Mouse (Mus musculus): ENCODE data around the gene Cops3.
"Not testable (repeated sequence)": the region's sequence is repeated elsewhere in the genome, so short reads cannot be mapped to it uniquely, and the experiment has no call there.

Gene Cops3

DNA sequence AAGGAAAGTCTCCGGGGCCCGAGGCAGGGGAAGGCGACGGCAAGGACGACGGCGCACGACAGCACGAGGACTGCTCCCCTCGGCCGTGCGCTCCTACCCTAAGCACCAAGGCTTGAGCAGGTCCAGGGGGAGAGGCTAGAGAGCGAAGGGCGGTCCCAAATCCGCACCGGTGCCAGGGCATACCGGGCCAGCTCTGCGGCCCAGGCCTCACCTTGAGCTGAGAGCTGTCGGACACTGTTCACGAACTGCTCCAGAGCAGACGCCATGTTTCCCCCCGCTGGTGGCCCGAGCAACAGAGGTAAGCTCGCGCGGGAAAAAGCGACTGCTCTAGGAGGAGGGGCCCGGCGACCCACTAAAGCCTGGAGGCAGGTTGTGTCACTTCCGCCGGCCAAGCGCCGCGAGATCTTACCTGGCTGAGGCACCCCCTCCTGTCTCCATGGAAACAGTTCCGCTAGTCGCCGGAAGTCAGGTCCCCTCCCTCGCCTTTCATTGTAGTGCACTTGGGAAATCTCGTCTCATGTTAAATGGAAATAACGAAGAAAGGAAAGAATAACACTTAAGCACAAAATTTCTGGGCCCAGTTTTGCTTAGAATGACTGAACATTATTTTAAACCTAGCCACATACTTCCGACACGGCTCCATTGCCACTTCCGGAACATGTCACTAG lies at the start of gene Cops3:
Cops3 (minus strand) TSS at position 380 of the 668 bp plus-strand sequence.
- peak; percentile 83 to 88 for DNase-seq (ENCODE audit: low spot score in 2 of 2)

DNA sequence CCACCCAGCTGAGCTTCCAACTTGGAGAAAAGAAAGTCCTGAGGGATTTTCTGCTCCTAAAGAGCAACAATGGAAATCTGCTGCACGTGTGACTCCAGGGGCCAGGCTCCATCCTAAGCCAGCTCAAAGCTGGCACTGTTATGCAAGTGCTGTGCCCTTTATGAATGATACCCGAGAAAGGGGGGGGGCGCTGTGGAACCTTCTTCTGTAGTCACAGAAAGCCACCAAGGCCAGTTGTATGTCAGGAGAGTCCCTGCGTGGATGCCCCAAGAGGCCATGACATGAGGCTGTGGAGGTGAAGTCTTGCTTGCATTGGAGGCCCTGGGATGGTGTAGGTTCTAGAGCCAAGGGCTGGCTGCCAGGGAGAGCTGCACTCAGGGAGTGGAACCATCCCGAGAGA lies 48.5 kb upstream of the Cops3 start:
- no peak for DNase-seq (ENCODE audit: low spot score in 2 of 2)

DNA sequence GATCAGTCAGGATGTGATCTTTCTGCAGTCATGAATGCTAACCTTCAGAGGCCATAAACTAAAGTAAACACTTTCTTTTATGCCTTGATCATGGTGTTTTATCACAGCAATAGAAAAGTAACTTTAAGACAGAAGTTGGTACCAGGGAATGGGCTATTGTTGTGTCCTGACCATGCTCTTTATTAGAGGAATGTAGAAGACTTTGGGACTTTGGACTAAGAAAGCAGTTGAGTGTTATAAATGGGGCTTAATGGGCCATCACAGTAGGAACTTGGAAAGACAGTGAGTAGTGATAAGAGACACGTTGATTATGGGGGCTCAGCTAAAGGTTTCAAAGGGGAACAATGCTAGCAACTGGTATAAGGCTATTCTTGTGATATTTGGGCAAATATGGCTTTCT lies 47.3 kb upstream of the Cops3 start:
- DNase-seq (ENCODE audit: low spot score in 2 of 2) = no peak

DNA sequence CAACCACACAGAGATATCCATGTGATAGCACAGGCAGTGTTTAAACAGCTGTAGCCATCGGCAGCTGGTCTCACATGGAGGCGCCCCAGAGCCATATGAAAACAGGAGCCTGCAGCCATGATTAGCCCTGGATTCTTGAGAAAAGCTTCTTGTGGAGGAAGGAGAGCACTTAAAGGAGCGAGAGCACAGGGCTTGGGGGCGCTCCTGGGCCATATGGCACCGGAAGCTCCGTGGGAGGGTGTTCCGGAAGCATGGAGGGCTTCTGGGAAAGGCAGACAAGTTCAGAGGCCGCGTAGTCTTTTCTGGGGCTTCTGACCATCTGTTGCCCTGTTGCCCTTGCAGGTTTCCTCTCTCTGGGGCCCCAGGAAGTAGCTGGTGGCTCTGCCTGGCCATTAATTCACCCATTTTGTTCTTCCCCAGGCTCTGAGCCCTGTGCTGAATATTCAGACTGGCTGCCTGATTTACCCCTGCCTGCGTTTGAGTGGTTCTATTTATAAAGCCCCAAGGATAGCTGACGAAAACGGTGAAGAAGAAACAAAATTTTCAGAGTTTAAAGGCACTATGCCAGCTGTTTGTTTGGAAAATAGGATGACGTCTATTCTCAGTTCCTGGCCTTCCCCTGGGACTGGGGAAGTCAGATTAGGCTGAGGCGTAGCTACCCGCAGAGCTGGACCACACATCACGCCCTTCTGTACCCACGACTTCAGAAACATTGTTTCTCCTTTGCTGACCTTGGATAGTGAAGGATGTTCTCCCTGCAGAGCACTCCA lies 45.8 kb upstream of the Cops3 start:
- no peak for DNase-seq (ENCODE audit: low spot score in 2 of 2)

DNA sequence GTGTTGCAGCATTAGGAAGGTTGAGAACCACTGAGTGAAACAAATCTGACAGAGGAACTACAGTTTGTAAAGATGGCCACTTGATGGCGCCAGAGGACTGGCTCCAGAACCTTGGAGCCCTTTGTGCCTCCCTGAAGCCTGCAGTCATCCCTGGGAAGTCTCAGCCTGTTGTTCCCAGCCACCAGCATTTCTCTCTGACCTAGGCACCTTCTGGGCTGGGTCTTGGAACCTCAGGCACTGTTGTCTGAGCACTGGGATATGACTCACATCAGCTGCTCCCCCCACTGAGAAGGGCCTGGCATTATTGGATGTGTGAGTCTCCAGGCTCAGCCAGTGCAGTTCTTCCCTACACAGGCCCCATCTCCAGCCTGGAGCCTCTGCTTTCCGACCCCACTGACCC lies 40.4 kb upstream of the Cops3 start:
- peak in 1 of 2 experiments; percentile 65 for DNase-seq (ENCODE audit: low spot score in 2 of 2)

DNA sequence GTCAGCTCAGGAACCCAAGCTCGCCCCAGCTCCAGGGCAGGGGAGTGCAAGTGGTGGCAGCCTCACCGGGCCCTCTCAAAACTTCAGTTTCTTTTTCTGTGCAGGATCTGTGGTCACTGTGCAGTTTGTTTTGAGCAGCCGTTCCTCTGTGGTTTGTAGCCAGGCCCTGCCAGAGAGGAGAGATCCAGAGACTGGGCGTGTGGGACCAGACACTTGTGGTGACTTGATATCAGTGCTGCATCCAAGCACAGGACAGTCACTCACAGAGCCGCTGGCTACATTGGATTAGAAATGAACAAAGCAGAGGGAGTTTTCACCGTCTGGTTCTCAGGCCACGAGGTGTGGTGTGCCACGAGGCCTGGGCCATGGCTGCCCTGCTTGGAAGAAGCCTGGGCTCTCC lies 32.5 kb upstream of the Cops3 start:
- DNase-seq (ENCODE audit: low spot score in 2 of 2) = no peak

DNA sequence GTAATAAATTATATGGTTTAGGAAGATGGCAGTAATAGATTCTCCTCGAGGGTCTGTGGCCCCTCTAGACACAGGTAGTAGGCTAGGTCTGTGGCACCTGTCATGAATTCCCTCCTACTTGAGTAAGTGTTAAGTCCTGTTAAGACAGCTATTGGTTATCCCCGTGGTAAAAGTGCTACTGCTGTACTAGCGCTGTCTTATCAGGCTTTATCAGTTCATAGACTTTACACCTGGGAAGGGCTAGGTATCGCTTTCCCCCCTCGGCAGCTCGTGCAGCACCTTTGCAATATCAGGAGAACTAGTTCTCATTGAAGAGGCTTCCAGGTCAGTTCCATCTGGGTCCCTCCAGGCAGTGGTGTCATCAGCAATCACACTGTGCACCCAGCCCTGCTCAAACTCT lies 24.7 kb upstream of the Cops3 start:
- no peak for DNase-seq (ENCODE audit: low spot score in 2 of 2)

DNA sequence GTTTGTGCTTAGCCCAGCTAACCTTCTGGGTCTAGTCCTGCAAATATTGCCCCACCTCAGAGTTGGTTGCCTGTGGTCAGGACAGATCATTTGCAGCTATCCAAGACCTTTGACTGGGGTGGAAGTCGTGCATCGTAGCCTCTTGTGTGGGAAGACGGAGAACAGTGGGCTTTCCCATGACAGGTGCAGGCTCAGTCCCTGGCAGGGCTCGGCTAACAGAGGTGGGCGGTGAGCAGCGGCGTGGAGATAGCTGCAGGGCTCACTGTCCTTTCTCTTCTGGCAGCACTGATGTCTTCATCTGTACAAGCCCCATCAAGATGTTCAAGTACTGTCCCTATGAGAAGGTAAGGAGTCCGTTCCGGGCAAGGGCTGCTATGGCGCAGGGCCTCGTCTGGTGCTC lies 20.8 kb upstream of the Cops3 start:
- DNase-seq (ENCODE audit: low spot score in 2 of 2) = no peak

DNA sequence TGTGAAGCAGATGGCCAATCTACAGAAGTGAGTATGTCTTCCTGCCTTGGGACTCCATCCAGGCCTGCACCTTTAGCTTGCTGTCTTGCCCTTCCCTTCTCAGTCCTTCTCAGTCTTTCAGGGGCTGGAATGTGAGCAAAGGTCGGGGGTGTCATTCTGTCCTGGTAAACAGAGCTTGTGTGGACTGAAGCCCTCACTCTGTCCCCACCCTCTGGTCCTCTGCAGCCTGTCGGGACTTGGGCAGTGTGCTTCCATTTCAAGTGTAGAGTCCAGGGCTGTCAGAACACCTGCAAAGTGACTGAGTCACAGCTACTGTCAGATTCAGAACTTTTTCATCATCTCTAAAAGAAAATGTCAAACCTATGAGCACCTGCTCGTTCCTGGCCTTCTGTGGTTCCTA lies 13.2 kb upstream of the Cops3 start:
- no peak for DNase-seq (ENCODE audit: low spot score in 2 of 2)

DNA sequence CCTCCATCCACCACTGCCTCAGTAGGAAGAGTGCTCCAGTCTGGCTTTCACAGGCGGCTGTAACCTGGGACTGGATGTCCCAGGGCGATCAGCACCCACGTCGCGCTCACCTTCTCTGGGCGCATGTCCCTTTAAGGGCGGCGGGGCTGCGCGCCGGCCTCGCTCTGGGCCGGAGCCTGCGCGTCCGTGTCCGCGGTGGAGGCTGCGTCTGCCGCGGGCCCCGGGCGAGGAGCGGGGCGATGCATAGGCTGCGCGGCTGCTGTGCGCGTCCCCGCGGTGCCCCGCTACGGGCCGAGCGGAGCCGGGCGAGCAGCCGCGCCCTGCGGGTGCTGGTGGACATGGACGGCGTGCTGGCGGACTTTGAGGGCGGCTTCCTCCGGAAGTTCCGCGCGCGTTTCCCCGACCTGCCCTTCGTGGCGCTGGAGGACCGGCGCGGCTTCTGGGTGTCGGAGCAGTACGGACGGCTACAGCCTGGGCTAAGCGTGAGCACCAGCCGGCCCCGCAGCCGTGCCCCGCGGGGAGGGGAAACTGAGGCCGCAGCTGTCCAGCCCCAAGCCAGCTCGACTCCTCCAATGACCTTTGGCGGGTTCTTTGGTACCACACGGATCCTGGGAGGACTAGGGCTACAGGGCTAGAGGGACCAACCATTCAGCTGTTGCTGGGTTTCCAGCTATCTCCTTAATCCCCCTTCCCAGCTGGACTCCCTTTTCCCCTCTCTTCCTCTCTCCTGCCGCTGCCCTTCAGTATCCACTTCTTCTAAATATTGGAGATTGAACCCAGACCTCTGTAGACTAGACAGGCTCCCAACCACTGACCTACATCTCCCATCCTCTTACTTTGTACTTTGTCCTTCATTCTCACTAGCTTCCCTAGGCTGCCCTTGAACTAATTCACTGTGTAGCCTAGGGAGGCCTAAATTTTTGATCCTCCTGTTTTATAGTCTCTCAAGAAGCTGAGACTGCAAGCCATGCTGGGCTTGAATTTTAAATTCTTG lies 8.6 kb upstream of the Cops3 start:
- DNase-seq (ENCODE audit: low spot score in 2 of 2) = peak; percentile 53 to 64

DNA sequence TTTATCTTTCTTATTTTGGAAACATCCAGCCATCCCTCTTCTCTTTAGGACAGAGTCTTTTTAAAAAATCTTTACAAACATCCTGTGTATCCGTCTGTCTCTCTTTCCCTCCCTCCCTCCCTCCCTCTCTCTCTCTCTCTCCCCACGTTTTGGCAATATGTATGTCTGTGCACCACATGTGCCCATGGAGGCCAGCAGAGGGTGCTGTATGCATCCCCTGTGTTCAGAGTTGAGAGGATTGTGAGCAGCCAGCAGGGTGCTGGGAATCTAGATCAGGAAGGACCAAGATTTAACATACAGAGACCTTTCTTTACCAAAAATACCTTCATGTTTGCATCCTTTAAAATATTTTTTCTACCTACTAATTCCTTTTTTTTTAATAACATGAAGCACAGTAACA lies 7.5 kb upstream of the Cops3 start:
- DNase-seq (ENCODE audit: low spot score in 2 of 2) = peak in 1 of 2 experiments; percentile 44

DNA sequence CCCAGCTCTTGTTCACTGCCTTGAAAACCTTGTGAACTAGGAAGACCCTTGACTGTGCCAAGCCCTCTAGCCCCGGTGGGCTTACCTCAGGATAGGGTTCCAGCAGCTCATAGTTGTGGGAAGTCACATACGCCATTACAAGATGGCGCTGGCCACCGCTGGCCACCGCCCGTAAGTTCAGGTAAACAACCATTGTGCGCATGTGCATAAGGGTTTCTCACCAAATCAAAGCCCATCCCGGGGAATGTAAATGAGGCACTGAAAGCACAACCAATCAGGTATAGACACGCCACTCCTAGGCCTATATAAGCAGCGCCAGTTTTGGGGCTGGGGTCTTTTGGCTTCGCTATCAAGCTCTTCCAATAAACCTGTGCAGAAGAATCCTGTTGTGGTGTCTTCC lies 6.7 kb upstream of the Cops3 start:
- DNase-seq (ENCODE audit: low spot score in 2 of 2) = no peak

DNA sequence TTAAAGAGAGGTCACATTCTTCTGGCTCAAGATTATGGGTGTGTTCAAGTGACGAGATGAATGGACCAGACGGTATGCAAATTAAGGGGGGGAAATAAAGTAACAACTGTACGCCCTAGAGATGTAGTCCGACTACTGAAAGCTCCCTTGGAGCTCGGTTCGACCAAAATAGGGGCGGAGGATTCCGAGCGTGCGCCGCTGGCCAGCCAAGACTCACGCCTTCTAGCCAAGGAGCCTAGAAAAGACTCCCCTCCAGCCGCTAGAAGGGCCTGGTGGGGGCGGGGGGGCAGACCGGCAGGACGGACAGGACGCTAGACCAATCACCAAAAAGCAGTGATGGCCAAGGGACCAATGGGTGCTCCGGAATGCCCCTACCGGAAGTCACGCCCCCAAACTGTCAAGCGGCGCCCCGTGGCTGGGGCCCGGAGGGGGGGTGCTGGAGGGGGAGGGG lies 605 bp downstream of the Cops3 start, which contains the start of gene Nt5m:
Nt5m (plus strand) TSS at position 440 of the 451 bp plus-strand sequence.
- peak; percentile 87 to 90 for DNase-seq (ENCODE audit: low spot score in 2 of 2)

DNA sequence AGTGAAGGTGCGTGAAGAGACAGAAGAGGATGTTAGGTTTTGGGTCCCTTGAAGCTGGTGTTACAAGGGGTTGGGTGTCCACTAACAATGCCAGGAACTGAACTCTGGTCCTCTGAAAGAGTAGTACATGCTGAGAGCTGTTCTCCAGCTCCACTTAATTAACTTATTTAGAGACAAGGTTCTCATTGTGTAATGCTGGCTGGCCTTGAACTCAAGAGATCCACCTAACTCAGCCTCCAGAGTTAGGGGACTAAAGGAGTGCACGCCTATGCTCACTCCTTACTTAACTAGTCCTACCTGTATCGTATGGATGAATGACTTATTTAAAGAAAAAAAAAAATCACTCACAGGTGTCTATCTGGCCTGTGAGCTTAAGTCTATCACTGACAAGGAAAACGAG lies 1.2 kb downstream of the Cops3 start:
- no peak for DNase-seq (ENCODE audit: low spot score in 2 of 2)

DNA sequence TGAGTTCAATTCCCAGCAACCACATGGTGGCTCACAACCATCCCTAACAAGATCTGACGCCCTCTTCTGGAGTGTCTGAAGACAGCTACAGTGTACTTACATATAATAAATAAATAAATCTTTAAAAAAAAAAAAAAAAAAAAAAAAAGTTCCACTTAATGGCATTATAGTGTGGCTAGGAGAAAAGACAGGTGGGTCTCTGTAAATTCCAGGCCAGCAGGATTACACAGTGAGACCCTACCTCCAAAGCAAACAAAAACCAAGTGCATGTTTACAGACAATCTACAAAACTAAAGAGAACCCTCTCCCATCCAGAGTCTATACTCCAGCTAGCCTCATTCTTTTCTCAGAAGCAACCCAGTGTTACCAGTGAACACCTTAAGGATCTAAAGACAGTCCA lies 1.8 kb downstream of the Cops3 start:
- DNase-seq (ENCODE audit: low spot score in 2 of 2) = not testable (repeated sequence)

DNA sequence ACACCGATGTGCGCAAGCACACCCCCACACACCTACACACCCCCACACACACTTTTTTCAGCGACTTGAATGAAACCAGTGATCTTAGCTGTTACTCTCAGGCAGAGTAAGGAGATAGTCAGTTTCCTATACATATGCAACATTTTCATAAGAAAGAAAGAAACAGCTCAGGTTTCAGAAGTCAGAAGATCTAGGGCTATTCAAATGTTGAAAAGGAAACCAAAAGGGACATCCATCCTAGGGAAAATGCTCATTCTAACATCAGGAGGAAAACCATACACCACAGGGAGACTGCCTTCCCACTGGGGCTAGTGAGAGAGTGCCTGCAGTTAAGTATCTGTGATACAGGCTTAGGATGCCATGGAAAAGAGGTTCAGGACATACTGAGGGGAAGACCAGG lies 18.0 kb downstream of the Cops3 start:
- DNase-seq (ENCODE audit: low spot score in 2 of 2) = no peak

DNA sequence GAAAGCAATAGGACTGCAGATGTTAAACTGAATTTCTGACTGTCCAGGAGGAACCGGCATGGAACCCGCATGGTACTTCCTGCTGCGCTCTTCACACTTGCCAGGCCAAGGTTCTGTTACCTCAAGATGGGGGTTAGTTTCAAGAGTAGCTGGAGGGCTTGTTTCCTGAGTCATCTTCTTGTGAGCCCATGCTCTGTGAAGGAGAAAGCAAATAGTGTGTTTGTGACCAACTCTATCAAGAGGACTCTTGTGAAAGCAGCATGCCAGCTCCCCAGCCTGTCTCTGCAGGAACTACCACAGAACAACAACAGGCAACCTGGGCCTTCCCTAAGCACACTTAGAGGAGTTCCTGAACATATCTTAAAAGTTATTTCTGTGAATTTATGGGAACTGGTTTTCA lies 21.7 kb downstream of the Cops3 start:
- no peak for DNase-seq (ENCODE audit: low spot score in 2 of 2)

DNA sequence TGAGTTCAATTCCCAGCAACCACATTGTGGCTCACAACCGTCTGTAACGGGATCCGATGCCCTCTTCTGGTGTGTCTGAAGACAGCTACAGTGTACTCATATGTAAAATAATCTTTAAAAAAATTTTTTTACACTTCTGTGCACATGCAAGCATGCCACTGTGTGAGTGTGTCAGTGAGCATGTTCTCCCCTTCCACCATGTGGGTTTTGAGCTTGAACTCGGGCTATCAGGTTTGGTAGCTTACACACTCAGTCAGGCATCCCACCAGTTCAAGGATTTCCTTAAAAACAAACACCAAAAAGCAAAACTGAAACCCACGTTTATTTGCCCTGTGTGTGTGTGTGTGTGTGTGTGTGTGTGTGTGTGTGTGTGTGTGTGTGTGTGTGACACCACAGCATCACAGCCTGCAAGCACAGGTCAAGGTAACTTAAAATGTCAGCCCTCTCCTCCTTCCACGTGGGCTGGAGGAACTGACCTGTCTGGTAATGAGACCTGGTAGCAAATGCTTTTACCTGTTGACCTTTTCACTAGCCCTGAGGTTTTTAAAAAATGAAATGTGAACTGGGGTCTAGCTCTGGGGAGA lies 24.1 kb downstream of the Cops3 start:
- no peak for DNase-seq (ENCODE audit: low spot score in 2 of 2)

DNA sequence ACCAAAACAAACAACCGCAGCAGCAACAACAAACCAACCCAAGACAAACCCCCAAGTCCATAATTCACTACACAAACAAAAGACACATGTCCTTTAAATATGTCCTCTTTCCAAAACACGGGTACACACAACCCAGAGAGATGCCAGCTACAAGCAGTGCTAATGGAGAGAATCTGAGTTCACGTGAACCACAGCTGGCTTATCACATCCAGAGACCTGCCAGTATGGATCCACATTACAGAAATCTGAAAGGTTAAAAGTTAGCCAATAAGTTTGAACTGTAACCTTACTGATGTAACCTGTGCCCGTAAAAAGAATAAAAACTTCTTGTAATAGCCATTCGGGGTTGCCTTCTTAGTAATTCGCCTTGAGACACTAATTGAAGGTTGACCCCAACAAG lies 24.7 kb downstream of the Cops3 start:
- no peak for DNase-seq (ENCODE audit: low spot score in 2 of 2)

DNA sequence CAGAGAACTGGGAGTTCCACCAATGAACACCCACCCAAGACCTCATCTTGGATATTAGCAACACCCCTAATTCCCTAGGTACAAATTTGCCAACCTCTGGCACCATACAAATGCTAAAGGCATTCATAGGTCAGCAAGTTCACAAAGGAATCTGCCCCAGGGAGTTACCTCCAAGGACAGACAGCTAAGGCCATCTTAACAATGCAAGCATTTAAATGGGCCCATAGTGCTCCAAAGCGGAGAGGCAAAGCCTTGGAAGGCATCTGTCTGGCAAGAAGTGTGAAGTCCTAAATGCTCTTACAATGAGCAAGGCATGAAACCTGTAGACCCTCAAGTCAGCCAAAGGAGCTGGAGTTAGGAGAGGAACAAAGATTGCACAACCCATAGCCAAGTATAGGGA lies 25.3 kb downstream of the Cops3 start:
- DNase-seq (ENCODE audit: low spot score in 2 of 2) = no peak

DNA sequence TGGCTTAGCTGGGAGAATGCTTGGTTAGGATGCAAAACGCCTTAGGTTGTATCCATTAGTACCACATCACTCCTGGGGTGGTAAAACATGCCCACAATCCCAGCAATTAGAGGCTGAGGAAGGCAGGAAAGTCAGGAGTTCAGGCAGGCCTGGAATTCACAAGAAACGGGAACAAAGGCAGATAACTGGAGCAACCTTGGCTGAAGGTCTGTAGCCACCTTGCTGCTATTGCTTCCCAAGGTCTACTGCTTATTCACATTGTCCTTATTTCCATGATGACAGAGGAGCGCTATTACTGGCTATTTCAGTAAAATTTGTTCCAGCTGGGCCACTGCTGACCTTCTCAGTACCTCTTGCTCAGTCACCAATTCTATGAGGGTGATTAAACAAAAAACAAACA lies 26.4 kb downstream of the Cops3 start:
- no peak for DNase-seq (ENCODE audit: low spot score in 2 of 2)

DNA sequence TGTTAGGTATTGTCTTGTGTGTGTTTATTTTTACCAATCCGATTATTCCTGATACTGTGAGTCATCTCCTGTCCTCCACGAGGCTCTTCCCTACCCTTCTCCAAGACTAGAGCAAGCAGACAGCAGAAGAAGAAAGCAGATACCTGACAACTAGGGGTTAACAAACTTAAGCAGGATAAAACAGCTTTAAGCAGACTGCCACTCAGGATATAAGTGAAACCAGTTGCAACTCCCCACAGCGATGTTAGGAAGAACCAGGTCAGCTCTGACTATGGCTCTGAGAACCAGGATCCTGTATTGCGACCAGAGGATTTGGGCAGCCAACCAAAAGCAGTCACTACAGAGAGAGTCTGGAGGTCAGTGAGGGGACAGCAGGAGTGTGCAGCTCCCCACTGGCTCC lies 28.4 kb downstream of the Cops3 start:
- DNase-seq (ENCODE audit: low spot score in 2 of 2) = no peak

All from spleen, postnatal 14 days (tissue).